Mouse (Mus musculus) thymus, adult 2 months (tissue): Measurements from ENCODE around the gene 1110065P20Rik.

ENCODE experiments used
- CTCF ChIP-seq: fragments of 200-500 bp; IDR thresholded peaks from 2 replicates; pipeline ENCODE4 v1.5.1; 2012; ENCODE audit warnings: mild to moderate bottlenecking, control low read depth, low read length, moderate library complexity, borderline replicate concordance; ENCODE audit not compliant: control insufficient read depth, poor library complexity, insufficient read depth; ENCODE audit errors: extremely low read depth
- POLR2A ChIP-seq: fragments of 200-500 bp; IDR thresholded peaks from 2 replicates; pipeline ENCODE4 v1.6.1; 2012; ENCODE audit warnings: mild to moderate bottlenecking, low read length, control low read depth, moderate library complexity; ENCODE audit not compliant: control insufficient read depth, poor library complexity, insufficient read depth; ENCODE audit errors: extremely low read depth

DNA sequence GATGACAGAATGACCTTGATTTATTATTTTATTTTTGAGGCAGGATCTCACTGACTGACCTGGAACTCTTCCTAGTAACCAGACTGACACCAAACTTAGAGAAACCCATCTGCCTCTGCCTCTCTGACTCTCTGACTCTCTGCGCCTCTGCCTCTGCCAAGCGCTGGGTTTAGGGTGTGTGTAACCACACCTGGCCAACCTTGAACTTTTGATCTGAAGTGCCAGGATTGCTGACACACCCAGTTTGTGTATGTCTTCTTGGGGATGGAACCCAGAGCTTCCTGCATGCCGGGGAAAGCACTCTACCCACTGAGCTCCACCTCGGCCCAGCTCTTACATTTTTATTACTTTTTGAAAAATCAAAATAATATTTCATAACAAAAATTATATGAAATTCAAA lies 32.2 kb downstream of the 1110065P20Rik start:
- no peak for TF ChIP-seq POLR2A
- TF ChIP-seq CTCF, result no peak
